Mouse (Mus musculus): ENCODE results near the gene Cyp3a11. TPM values are rescaled to one million over a fixed set of nuclear protein-coding genes. Genes with fewer than 3 reads are reported as not detected.

Cyp3a11 gene
- 0.02 TPM in 1 of 2 replicates, not detected in the other for polyA plus RNA-seq (2012; rRNA removed)

DNA sequence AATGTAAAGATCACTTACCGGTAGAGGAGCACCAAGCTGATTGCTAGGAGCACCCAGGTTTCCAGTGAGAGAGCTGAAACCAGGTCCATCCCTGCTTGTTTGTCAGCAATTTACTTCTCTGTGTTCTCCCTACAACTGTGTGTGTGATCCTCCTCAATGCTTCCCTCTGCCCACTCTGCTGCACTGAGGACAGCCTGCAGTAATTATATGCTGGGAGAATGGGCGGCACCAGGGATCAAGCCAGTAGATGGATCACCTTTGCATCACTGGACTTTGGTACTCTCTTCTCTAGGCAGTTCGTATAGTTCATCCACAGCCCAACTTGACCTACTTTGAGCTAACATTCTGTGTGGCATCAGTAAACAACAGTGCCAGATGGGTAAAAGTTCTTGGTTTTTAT, at the start of gene Cyp3a11:
Cyp3a11 (minus strand) TSS at position 277 of the 400 bp plus-strand sequence.

DNA sequence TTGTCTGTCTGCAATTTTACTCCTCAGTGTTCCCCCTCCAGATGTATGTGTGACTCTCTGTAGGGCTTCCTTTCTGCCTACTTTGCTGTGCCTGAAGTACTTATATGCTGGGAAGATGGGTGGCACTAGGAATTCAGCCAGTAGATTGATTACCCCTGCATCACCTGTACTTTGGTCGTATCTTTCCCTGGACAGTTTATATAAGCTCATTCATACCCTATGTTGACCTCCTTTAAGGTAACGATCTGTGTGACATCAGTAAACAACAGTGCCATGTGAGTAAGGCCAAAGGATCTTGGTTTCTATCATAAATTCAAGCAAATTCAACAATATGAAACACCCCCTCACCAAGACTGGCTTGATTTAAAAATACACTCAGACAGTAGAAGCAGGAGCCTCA, 74.0 kb downstream of the Cyp3a11 start, which contains the start of gene Cyp3a44:
Cyp3a44 (minus strand) TSS at position 79 of the 400 bp plus-strand sequence.

Other genes starting within 250 kb of the Cyp3a11 start
- gene Cyp3a41a, start 159.8 kb downstream of the Cyp3a11 start, polyA plus RNA-seq (2012; rRNA removed) = not detected in 2 replicates
- not detected in 2 replicates for gene Cyp3a44, start 74.1 kb downstream of the Cyp3a11 start, polyA plus RNA-seq (2012; rRNA removed)
- gene Cyp3a25, start 129.7 kb upstream of the Cyp3a11 start, polyA plus RNA-seq (2012; rRNA removed) = not detected in 2 replicates
- gene Cyp3a59, start 199.3 kb upstream of the Cyp3a11 start, polyA plus RNA-seq (2012; rRNA removed) = not detected in 2 replicates